Mouse (Mus musculus): ENCODE results near the gene Cwc27.

Gene Cwc27

DNA sequence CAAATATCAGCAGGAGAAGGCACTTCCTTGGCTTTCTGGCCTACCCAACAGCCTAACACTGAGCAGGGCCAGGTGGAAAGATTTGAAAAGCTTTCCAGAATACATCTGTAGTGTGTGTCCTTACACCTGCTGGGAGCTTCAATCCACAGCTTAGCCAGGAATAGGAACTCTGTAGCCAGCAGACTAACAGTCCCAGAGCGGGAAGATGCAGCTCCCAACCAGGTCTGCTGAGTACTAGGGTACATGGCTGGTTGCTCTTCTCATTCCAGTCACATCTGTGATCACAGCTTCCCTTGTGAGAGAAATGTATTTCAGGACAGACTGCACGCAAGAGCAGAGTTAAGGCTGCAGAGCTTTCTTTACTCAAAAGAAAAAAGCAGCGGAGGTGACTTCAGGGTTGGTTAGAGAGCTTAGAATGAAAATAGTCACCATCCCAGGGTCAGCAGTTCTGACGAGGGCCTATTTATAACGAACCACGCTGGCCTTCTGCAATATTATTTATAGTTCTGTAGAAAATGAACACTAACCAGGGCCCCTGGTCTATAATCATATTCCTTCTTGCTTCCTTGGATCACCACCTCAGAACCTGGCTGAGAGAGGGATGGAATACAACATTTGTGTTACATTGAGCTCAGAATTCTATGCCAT, 171.0 kb downstream of the Cwc27 start:
- DNase-seq (ENCODE audit: low read depth, low spot score), result no peak

DNA sequence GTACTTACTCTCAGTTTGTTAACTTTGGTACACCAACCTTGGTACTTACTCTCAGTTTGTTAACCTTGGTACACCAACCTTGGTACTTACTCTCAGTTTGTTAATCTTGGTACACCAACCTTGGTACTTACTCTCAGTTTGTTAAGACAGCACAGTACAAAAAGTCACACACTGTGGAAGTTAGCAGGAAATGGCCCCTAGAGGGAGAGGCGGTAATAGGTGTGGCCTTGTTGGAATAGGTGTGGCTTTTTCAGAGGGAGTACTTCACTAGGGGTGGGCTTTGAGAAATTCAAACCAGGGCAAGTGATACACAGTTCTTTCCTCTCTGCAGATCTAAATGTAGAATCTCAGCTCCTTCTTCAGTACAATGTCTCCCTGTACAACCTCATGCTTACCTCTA, 172.8 kb downstream of the Cwc27 start:
- DNase-seq (ENCODE audit: low read depth, low spot score), result peak; percentile 56

DNA sequence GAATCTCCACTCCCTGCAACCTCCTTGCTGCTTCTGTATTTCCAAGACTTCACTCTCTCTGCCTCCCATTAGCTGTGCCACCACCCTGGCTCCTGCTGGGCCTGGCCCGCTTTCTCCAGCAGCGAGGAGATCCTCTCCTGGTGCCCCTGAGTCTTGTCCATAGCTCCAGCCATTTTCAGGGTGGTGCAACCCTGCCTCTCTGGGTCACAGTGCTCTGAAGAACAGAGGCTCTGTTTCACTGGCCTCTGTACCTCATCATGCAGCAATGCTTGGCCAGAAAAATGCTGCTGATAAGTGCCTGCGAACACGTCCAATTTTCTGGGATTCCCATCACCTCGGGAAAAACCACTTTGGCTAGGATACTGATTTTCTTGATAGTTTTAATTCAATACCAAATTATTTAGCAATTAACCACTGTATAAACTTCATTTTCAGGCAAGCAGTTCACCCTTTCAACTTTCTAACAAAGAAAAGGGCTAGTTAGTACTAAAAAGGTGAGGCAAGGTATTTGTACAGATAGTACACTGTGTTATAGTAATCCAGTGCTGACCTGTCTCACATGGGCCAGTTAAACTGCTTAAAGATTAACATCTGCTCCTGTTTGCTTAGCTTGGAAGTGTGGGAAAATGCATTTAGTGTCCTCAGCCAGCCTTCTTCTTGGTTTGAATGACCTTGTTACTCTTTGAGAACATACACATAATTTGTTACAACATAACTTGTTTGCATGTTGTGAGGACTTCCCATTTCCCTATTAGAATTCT, 176.1 kb downstream of the Cwc27 start:
- DNase-seq (ENCODE audit: low read depth, low spot score), result no peak

DNA sequence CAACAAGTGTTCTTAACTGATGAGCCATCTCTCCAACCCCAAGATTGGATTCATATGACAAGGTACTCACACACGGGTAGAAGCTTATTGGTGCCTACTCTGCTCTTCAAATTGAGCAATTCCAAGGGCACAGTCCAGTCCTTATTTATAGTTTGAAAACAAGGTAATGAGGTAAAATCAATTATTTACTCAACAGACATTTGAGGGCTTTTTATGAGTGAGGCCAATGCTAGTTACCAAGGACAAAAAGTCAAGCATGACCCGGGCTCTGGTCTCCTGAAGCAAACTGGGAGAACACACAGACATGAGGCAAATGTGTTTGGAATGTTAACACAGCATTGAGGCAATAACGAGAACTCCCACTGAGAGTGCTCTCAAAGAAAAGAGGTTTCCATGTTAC, 178.0 kb downstream of the Cwc27 start:
- no peak for DNase-seq (ENCODE audit: low read depth, low spot score)

DNA sequence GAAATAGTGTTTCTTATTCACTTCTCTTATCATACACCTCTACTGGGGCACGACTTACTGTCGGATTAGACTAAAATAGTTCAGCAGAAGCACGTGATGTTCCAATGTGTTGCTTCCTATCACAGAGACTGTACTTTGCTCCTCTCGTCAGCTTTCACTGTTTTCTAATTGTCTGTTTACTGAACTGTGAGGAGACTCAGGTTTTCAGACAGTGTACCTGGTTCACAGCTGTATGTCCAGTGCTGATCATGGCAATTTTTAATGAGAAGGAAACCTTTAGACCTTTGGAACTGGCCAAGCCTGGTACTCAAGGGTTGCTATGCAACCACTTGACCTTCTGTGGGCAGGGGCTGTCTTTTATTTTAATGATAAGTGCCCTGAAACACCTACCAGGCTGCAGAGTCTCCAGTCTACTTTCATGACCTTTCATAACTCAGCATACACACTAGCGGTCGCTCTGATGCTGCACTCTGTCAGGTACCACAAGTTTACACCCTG, 180.9 kb downstream of the Cwc27 start:
- DNase-seq (ENCODE audit: low read depth, low spot score), result peak; percentile 41

DNA sequence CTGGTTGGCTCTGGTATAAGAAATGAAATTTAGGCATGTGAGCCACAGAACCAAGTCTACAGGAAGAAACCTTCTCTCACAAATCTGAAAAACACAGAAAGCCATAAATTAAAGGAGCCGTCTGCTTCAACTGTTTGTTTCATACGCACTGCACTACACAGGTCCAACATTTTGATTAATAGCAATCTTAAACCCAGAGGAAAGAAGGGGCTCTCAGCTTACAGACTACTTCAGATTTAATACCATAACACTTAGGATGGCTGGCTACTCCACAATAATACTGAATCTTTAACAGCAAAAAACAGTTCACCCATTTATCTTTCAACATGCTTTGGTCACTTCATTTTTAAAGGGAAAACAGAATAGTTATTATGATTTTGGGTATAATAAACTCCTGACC, 182.2 kb downstream of the Cwc27 start:
- no peak for DNase-seq (ENCODE audit: low read depth, low spot score)

DNA sequence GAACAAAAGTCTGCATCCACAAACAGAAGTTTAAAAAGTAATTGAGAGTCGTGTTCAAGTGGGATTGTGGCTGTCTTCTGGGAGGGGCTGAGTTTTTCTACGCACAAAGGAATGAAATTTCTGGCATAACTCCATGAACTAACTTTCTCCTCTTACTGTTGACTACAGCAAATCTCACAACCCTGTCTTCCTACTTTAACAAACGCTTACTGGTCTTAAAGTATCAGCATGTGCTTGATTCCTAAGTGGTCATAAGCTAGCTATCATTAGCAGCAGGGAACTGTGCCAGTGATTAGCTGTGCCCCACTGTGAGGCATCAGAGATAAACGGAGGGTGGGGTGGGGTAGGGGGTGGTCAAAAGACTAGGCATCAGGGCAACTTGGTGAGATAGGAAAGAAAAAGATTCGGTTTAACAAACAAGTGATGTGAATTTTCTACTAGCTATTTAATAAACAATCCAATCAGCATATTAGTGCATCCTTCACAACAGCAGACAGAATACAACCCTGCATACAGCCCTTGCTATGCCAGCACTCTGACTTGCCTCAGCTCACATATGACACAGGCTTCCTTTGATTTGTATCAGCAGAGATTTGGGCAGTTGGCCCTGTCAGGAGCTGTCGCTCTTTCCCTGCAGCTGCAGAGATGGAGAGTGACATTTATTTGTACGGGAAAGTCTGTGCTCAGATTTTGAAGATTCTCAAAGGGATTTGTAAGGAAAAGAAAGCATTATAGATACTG, 184.3 kb downstream of the Cwc27 start:
- no peak for DNase-seq (ENCODE audit: low read depth, low spot score)

DNA sequence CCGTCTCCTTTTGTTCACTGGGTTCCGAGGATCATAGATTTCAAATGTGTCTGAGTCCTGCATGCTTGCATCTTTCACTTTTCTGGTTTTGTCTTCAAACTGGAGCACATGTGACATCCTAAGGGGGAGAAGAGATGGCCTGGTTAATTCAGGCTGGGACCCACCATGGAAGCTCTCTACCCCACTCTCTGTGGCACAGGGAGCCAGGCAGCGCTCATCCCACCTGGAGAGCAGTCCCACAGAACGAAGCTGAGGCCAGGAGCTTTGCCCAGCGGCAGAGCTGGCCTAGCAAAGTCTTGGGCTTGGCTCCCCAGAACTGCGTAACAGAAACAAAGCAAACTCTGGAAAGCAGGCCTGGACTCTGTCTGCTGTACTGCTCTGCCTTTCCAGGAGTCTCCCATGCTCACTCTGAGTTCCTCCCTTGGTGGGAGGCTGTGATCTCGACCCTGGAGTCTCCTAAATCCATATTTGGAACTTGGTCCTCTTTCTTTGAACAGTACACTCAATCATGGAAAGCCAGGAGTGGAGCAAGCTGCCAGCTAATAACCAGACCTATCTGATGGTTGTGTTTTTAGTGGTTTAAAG, 185.2 kb downstream of the Cwc27 start:
- no peak for DNase-seq (ENCODE audit: low read depth, low spot score)

DNA sequence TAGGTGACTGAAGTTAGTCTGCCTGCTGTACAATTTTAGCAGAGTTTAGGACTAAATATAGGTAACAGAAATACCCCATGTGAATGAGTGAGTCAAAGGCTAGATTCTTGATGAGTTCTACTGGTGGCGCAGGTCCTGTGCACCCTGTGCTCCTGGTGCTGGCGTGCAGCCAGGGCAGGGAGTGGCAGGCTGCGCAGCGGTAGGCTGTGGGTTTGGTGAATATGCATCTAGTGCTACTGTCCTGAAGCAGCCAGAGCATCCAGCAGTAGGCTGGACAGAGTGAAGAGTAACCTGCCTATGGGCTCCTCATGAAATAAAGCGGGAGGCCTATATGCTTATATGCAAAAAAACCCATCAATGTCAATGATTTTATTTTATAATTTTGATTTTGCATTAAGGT, 186.1 kb downstream of the Cwc27 start:
- peak; percentile 69 for DNase-seq (ENCODE audit: low read depth, low spot score)

DNA sequence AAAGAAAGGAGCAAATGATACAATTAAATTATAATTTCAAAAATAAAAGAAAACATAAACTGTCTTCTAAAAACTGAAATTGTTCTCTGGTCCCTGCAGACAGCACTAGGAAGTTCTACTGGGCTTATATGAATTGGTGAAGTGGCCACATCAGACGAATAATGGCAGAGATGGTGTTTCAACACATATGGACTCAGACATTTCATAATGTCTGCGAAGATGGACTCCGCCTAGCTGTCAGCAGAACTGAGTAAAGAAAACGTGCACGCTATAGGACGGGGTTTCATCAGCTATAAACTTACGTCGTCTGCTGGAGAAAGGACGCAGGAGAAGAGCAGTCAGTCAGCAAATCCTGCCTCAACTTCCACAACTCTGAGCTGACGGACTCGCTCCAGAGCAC, 187.3 kb downstream of the Cwc27 start:
- DNase-seq (ENCODE audit: low read depth, low spot score), result no peak

DNA sequence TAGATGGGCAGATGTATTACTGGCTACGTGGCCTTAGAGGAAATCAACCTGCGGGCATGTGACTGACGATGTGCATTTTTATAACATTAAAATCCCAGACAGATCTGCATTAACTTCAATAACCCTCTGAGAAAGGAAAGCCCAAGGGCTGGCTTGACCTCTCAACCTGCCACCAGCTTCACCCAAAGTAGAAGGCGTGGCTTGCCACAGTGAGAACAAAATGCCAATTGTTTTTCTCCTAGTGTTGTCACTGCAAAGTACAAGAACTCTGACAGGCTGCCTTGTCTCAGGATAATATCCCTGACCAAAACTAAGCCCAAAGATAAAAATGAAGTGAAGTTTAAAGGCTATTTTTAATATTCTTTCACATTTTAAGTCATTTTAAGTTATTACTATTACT, 188.9 kb downstream of the Cwc27 start:
- no peak for DNase-seq (ENCODE audit: low read depth, low spot score)

DNA sequence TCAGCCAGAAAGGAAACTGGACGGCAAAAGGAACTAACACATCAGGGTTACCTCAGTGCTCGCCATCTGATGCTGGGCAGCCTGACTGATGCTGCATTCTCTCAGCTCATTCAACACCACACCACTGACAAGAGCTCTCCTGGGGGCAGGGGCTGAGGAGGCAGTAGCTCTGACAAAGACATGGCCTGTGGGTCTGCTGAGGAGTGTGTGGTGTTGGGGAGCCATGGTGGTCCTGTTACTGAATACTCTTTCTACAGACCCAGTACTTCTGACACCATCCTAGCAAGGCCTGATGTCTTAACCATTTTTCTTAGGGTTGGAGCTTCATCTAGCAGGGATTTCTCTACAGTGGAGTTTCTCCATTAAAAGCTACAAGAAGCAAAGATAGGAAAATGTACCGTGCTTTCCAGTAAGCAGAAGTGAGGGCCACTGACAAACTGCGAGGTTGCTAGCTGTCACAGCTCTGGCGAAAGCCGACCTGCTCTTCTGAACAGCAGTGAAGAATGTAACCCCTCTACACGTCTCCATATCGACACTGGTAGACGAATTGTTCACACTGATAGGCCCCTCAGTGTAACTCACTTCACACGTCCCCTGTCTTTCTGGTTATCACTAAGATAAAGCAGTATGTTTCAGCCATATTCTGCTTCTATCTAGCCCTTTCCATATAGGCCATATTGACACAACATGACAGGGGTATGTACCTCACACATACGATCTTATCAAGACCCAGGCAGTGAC, 189.6 kb downstream of the Cwc27 start:
- DNase-seq (ENCODE audit: low read depth, low spot score), result peak; percentile 67

DNA sequence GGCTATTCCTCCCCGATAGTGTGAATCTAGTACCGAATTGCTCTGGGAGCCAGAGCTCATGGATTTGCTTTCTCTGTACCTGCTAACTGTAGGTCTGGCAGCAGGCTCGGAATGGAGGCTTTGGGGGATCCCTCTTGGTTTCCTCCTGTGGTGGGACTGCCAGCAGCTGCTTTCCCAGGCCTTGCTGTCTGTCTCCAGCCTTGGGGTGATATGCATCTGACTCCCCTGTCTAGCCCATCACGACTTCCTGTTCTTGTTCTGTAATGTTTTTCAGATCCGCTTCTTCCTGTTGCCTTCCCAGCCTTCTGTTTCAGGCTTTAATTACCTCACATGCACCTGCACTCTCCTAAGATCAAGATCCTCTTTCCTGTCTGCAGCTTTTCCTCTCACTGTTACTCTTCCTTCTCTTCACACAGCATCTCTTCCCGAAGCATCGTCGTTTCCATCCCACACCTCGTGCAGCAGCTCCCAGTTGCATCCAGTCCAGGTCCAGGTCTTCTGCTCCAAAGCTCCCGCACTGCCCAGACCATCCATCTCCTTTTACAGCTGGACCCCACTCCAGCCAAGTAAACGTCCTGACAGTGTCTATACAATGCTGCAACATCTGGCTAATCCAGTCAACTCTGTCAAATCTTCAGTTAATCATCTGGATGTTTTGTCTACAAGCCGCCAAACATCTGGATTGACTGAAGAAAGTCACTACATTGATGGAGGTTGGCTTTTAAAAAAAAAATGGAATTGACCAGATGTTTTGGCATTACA, 193.6 kb downstream of the Cwc27 start:
- peak; percentile 77 for DNase-seq (ENCODE audit: low read depth, low spot score)

DNA sequence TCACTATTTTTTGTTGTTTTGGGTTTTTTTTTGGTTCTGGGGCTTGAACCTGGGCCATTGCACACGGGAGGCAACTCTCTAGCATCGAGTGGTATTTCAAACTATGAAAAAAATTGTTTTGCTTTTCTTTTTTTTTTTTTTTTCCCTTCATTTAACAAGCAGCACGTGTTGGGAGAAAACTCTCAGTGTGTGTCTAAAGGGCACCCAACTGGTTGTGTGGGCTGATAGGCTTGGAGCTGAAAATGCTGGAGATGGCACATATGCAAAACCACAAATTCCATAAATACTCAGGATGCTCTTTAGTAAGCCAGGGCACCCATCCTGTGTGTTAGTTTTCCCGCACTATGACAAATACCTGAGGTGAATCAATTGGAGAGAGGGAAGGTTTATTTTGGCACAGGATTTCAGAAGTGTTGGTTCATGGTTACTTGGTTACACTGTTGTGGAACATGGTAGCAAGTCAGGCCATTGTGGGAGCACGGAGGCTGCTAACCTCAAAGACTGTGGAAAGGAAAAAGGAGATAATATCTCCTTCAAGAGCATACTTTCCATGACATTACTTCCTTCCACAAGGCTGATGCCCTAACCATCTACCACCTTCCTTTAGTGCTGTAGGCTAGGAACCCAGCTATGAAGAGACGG, 194.7 kb downstream of the Cwc27 start:
- peak; percentile 82 for DNase-seq (ENCODE audit: low read depth, low spot score)

DNA sequence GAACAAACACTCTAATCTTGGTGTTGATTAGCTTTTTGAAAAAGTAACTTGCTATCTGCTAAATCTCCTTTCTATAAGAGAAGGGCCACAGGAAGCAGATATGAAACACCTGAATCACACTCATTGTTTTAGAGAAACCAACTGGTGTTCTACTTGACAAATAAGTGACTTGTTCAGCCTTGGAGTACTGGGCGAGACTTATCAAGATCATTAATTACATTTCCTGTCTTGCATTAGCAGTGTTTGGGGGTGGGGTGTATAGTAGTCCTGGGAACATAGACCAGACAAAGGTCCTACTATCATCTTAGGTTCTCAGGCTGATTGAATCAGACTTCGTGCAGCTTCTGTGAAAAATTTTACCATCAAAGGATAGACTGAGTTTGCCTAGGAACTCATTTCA, 196.5 kb downstream of the Cwc27 start:
- DNase-seq (ENCODE audit: low read depth, low spot score), result peak; percentile 64

DNA sequence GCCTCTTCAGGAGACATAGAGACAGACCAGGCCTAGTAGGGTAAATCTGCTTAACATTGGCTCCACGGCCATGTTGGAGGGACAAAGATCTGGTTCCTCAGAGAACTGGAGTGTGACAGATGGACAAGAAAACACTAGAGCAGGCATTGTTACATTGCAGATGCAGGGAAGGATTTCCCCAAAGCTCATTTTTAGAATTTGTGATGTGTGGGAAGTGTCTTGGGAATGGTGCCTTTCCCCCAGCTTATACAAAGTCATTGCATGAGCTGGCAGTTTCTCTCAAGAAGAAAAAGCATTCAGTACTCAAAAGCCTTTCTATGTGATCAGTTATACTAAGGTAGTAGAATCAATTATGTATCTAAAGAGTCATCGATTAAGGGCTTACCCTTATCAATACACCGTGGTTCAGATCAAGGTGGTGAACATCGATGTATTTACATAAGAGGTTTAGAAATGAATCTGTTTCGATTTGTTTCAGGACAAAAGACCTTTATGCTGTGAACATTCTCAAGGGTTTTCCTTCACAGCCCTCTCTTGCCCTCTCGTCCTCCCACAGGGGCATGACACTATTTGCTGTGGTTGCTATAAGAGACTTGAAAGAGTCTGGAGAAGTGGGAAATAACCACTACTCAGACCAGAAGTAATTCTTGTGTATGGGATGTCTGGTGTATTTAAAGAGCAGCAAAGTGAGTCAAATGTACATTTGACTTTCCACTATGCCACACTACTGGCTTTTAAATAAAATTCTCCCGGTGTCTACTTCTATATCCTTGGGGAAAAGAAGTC, 197.2 kb downstream of the Cwc27 start:
- peak; percentile 62 for DNase-seq (ENCODE audit: low read depth, low spot score)

DNA sequence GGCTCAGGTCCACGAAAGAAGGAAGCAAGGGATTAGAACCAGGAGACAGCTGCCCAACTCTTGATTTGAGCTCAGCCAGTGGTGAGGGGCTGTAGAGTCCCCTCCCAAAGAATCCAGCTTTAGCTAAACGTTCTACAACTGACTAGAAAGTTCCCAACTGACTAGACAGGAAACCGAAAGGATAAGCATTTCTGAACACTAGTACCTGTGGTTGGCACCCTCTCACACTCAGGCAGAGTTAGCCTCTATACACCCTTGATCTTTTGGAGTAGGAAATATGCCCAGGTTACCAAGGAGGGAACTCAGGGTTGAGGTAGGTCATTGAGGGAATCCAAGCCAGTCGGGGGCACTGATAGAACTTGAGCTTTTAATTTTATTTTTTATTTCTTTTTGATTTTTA, 199.7 kb downstream of the Cwc27 start:
- DNase-seq (ENCODE audit: low read depth, low spot score), result peak; percentile 62

DNA sequence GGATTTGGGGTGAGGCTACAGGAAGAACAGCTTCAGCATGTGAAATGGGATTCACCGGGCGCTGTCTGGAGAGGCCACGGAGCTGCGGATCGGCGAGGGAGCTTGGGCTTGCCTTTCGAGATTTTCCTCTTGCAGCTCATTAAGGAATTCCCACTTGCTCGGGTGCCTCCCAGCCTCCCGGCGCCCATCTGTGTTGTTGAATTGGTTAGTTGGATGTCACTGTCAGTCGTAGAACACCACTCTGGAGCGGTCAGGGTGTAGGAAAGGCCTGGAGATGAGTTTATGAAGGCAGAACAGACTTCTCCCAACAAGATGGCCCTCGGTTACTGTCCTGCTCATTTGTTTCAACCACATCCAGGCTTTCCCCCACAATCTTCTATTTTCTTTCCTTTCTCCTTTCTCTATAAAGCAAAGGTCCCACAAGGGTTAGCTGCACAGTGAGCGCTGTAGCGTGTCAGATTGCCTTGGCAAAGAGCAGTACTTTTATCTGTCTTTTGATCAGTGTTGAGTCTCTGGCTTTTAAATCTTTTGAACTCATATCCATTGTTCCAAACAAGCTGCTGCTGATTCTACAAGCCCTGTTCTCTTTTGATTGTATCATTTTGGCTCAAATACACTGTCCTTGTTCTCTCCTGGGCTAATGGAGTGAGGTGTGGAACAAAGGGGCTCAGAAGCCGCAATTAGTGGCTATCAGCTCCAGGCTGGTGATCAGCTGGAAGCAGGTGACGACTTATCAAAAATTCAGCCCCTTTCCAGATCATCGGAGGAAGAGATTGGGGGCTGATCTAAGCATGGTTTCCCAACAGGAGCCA, 200.7 kb downstream of the Cwc27 start:
- peak; percentile 42 for DNase-seq (ENCODE audit: low read depth, low spot score)

DNA sequence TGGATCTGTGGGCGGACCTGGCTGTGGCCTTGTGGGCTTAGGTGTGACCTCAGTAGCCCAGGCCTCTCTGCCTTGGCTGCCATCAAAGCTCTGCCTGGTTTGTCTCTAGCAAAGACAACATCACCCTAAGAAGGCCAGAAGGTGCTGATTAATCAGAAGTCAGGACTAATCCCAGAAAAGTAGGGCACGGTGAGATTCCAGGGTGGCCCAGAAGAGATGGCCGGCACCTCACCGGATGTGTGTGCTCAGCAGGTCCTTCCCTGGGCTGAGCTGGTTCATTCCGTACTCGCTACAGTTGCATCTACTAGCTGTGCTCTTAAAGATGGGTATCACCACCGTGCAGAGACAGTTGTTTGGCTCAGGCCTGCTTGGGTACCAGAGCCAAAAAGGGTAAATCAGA, 201.8 kb downstream of the Cwc27 start:
- DNase-seq (ENCODE audit: low read depth, low spot score), result no peak
